Mouse (Mus musculus): ENCODE data around the gene Krt34.

The Krt34 gene

DNA sequence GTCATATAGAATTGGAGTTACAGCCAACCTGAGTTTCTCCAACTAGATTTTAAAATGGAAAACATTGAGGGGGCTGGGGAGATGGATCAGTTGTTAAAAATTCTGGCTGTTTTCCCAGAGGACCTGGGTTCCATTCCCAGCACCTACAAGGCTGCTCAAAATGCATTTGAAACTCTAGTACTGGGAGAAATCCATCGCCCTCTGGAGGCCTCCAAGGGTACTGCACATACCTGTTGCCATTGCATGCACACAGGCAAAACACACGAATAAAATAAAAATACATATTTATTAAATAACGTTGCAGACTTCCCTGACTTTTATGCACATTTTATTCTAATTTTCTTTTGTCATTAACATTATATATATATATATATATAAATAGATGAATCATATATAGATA lies 34.7 kb downstream of the Krt34 start:
- POLR2A ChIA-PET: no interaction called here
- CTCF ChIA-PET: interaction anchor here in 3 of 4 experiments (0.6 to 2.8 kb wide), 6 partner anchors 9 to 606 kb away, joined by 3 to 7 read pairs (median 4); partner anchors contain the start of gene Krt33a (in 1 of the 3)

DNA sequence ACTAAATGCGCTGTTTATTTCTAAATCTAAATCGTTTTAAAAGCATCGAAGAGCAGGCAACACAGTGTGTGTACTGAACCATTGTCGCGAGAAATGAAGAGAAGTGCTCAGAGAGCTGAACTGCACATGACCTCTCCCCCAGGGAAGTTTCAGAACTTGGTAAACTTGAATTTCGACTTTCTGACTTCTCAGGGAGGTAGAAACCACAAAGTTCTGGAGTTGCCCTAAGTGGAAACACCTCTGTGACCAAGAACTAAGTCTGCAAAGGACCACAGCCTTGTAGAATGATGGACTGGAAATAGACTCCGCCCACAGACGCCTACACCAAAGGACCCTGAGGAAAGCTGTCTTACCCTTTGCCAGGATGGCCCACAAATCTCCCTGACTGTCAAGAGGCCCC lies 35.4 kb downstream of the Krt34 start:
- ChIA-PET POLR2A (no interaction called here), CTCF (interaction anchor here in 3 of 4 experiments (0.7 to 2.8 kb wide), 4 partner anchors 276 to 695 kb away, joined by 3 to 7 read pairs (median 4); no protein-coding TSS in a partner anchor)

- POLR2A ChIA-PET: no interaction called here
- CTCF ChIA-PET: interaction anchor here in 3 of 4 experiments (0.7 to 2.8 kb wide), 3 partner anchors 252 to 294 kb away, joined by 4 to 7 read pairs (median 6); no protein-coding TSS in a partner anchor
Observed at GRCm38 (mm10) chr11:100004846-100005245, 36.5 kb downstream of the Krt34 start.

GRCm38 (mm10) chr11:99999091-99999490 lies 42.3 kb downstream of the Krt34 start:
- CTCF ChIA-PET: no interaction called here
- POLR2A ChIA-PET: no interaction called here

GRCm38 (mm10) chr11:99994384-99994661 lies 47.0 kb downstream of the Krt34 start:
- ChIA-PET POLR2A (no interaction called here), CTCF (no interaction called here)

GRCm38 (mm10) chr11:99993620-99994383 lies 47.6 kb downstream of the Krt34 start, which contains the start of gene Krtap17-1:
Krtap17-1 (minus strand) TSS chr11:99993994.
- POLR2A ChIA-PET: interaction anchor here in 1 of 4 experiments (0.6 kb wide), 1 partner anchor 608 kb away, joined by 3 read pairs; no protein-coding TSS in a partner anchor
- CTCF ChIA-PET: no interaction called here

DNA sequence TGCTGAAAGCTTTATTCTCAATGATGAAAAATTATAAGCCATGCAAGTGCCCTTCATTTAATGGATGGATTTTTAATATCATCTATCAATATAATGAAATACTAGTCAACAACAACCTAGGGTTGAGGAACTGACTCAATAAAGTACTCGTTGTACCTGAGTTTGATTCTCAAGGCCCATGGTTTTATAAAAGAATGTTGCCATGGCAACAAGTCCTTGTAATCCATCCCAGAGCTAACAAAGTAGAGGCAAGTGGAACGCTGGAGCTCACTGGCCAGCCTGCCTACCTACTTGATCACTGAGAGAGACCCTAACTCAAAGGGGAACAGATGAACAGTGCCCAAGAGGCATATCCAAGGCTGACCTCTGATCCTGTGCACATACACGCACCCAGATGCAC lies 50.8 kb downstream of the Krt34 start:
- POLR2A ChIA-PET: interaction anchor here in 2 of 4 experiments (0.7 kb wide), 2 partner anchors 605 to 656 kb away, joined by 3 read pairs; no protein-coding TSS in a partner anchor
- CTCF ChIA-PET: interaction anchor here in 2 of 4 experiments (0.6 to 1.2 kb wide), 3 partner anchors 68 to 641 kb away, joined by 3 to 4 read pairs (median 3); no protein-coding TSS in a partner anchor

DNA sequence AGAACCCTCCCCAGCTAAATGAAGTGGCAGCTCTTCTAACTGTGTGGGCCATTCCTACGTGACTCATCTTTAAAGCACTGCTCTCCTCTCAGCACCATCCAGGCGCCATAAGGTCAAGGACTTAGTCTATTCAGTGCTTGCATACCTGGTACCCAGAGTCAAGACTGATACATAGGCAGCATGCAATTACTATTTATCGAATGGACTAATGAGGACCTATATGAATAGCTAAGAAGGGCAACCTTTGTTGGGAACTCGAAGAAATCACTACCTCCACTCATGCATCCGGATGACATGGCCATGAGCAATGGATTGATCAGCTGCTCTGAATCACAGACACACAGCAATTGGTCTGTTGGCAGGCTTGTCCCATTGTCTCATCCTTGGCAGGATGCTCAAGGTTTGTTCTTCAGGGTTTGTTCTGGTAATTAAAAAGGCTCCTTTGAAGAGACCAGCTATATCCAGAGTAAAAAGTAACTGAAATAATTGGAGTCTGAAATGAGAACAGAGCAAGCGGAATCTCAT lies 51.4 kb downstream of the Krt34 start:
- ChIA-PET CTCF (interaction anchor here in 2 of 4 experiments (0.6 to 1.2 kb wide), 2 partner anchors 69 to 416 kb away, joined by 3 to 4 read pairs; no protein-coding TSS in a partner anchor), POLR2A (no interaction called here)

- ChIA-PET CTCF (interaction anchor here in 1 of 4 experiments (0.7 kb wide), 1 partner anchor 1646 kb away, joined by 3 read pairs; no protein-coding TSS in a partner anchor), POLR2A (no interaction called here)
Observed at GRCm38 (mm10) chr11:99988530-99988929, 52.8 kb downstream of the Krt34 start.
